Mouse (Mus musculus) megakaryocyte progenitor cell, adult 5-6 weeks (primary cell): Measurements from ENCODE around the gene Myo7a. TPM values are rescaled to one million over a fixed set of nuclear protein-coding genes. Genes with fewer than 3 reads are reported as not detected.

ENCODE experiments used
- total RNA-seq, 2 experiments: library from RNA; stranded (forward) in 1 of 2; stranded (reverse) in 1 of 2; fragments of 157-497, 149-512 nt in 1 of 2; fragments of 200-1000 nt in 1 of 2; gene quantifications; 2 replicates each; pipeline versions ENCODE4 v1.2.3 to v1.2.4; 2015 to 2017

The Myo7a gene
- total RNA-seq, 2 experiments from 2014 or later: 17.1 to 29.0 TPM

Other genes starting within 250 kb of the Myo7a start
- gene Gdpd4, start 199.6 kb downstream of the Myo7a start, total RNA-seq (2015): not detected in 2 replicates
- gene Gdpd4, start 199.6 kb downstream of the Myo7a start, total RNA-seq (2017): not detected in 2 replicates
- gene Omp, start 26.0 kb upstream of the Myo7a start, total RNA-seq (2015): 0.25 and 0.32 TPM in 2 replicates
- gene Omp, start 26.0 kb upstream of the Myo7a start, total RNA-seq (2017): 0.12 TPM in 1 of 2 replicates, not detected in the other
- 3.4 and 4.5 TPM in 2 replicates for gene Capn5, start 58.8 kb upstream of the Myo7a start, total RNA-seq (2015)
- gene Capn5, start 58.8 kb upstream of the Myo7a start, total RNA-seq (2017): 4.0 and 7.5 TPM in 2 replicates
- 0.20 TPM in 1 of 2 replicates, not detected in the other for gene B3gnt6, start 80.0 kb upstream of the Myo7a start, total RNA-seq (2015)
- gene B3gnt6, start 80.0 kb upstream of the Myo7a start, total RNA-seq (2017): 0.12 TPM in 1 of 2 replicates, not detected in the other
- 59.0 and 59.9 TPM in 2 replicates for gene Acer3, start 201.7 kb upstream of the Myo7a start, total RNA-seq (2015)
- 36.8 and 43.4 TPM in 2 replicates for gene Acer3, start 201.7 kb upstream of the Myo7a start, total RNA-seq (2017)
- gene Tsku, start 241.8 kb upstream of the Myo7a start, total RNA-seq (2015): 0.12 TPM in 1 of 2 replicates, not detected in the other
- gene Tsku, start 241.8 kb upstream of the Myo7a start, total RNA-seq (2017): not detected in 2 replicates